Mouse (Mus musculus) midbrain, embryonic 15.5 days (tissue): ENCODE measurements around the gene Maats1. TPM values are rescaled to one million over a fixed set of nuclear protein-coding genes. Genes with fewer than 3 reads are reported as not detected.

Experiments
- ATAC-seq: fragments of 200-750 bp; cut with Nextera tagmentation; replicated peaks from 2 replicates; pipeline ENCODE4 v1.8.0; 2017; ENCODE audit warnings: moderate TSS enrichment
- H3K27ac ChIP-seq: fragments of 300-500 bp; sonication (generic); 2 replicates; pipeline ENCODE4 v1.5.1; 2015; ENCODE audit warnings: mild to moderate bottlenecking, inconsistent platforms
- H3K27me3 ChIP-seq: fragments of 300-500 bp; sonication (generic); replicated peaks from 2 replicates; pipeline ENCODE4 v1.6.1; 2015; ENCODE audit warnings: inconsistent platforms
- H3K36me3 ChIP-seq: fragments of 300-500 bp; sonication (generic); replicated peaks from 2 replicates; pipeline ENCODE4 v1.6.1; 2015; ENCODE audit warnings: inconsistent platforms
- H3K4me1 ChIP-seq: fragments of 300-500 bp; sonication (generic); 2 replicates; pipeline ENCODE4 v1.6.1; 2015; ENCODE audit warnings: inconsistent platforms
- H3K4me2 ChIP-seq: fragments of 300-500 bp; sonication (generic); 2 replicates; pipeline ENCODE4 v1.6.1; 2015; ENCODE audit warnings: inconsistent platforms, mild to moderate bottlenecking, moderate library complexity
- H3K4me3 ChIP-seq: fragments of 300-500 bp; sonication (generic); 2 replicates; pipeline ENCODE4 v1.5.1; 2015; ENCODE audit warnings: mild to moderate bottlenecking, inconsistent platforms
- H3K9ac ChIP-seq: fragments of 300-500 bp; sonication (generic); 2 replicates; pipeline ENCODE4 v1.6.1; 2015; ENCODE audit warnings: mild to moderate bottlenecking, inconsistent platforms
- H3K9me3 ChIP-seq: fragments of 300-500 bp; sonication (generic); 2 replicates; pipeline ENCODE4 v1.6.1; 2016; ENCODE audit warnings: inconsistent platforms
- WGBS: fragments of 180-500 bp; shearing (Covaris S2); methylation state at CpG from one replicate; pipeline ENCODE4 v1.1.7; 2015; ENCODE audit warnings: mixed read lengths; 5-methylcytosine and 5-hydroxymethylcytosine counted together
- polyA plus RNA-seq: library from polyadenylated mRNA; unstranded; fragments of >200 nt; fragmentation: Nextera tagmentation; extraction: Ambion mirVana; gene quantifications from 2 replicates; pipeline ENCODE4 v1.2.1, GENCODE M21; 2015

Maats1 gene
- polyA plus RNA-seq, 1 experiment from 2014 or later: 1.1 TPM

GRCm38 (mm10) chr16:38304460-38305194 lies 37.3 kb downstream of the Maats1 start:
- no peak overlapping the region for H3K27ac ChIP-seq
- H3K36me3 ChIP-seq: no peaks in the 10 kb centered on the region
- H3K9me3 ChIP-seq: no peaks in the 10 kb centered on the region
- peaks cover 17% of the 10 kb centered on the region for H3K4me1 ChIP-seq
- no peak overlapping the region for H3K4me3 ChIP-seq
- ATAC-seq: no peak
- H3K27me3 ChIP-seq: no peaks in the 10 kb centered on the region
- no peak overlapping the region for H3K9ac ChIP-seq
- 85% methylated on average over 17 of the region's 17 CpGs for WGBS
- no peak overlapping the region for H3K4me2 ChIP-seq

- no peak for ATAC-seq
- H3K4me3 ChIP-seq: no peak overlapping the region
- H3K9me3 ChIP-seq: no peaks in the 10 kb centered on the region
- WGBS: 93% methylated on average over 13 of the region's 13 CpGs
- H3K27ac ChIP-seq: no peak overlapping the region
- H3K9ac ChIP-seq: no peak overlapping the region
- H3K4me1 ChIP-seq: peaks cover 7% of the 10 kb centered on the region; the same call in 1 of the 2 replicates
- H3K27me3 ChIP-seq: no peaks in the 10 kb centered on the region
- H3K4me2 ChIP-seq: no peak overlapping the region
- no peaks in the 10 kb centered on the region for H3K36me3 ChIP-seq
Observed at GRCm38 (mm10) chr16:38302367-38302766, 39.6 kb downstream of the Maats1 start.

- WGBS: 87% methylated on average over 6 of the region's 6 CpGs
- no peak overlapping the region for H3K4me2 ChIP-seq
Observed at GRCm38 (mm10) chr16:38298410-38298809, 43.5 kb downstream of the Maats1 start.

GRCm38 (mm10) chr16:38295349-38295930 lies 46.5 kb downstream of the Maats1 start:
- Histone ChIP-seq H3K36me3 (no peaks in the 10 kb centered on the region), H3K4me1 (no peaks in the 10 kb centered on the region), H3K27ac (no peak overlapping the region), H3K27me3 (no peaks in the 10 kb centered on the region), H3K9ac (no peak overlapping the region), H3K9me3 (no peaks in the 10 kb centered on the region), H3K4me2 (no peak overlapping the region), H3K4me3 (no peak overlapping the region)
- ATAC-seq: no peak
- 59% methylated on average over 5 of the region's 5 CpGs for WGBS

More at GRCm38 (mm10) chr16:38298410-38298809, 43.5 kb downstream of the Maats1 start:
- no peaks in the 10 kb centered on the region for H3K36me3 ChIP-seq
- H3K4me1 ChIP-seq: no peaks in the 10 kb centered on the region
- H3K4me3 ChIP-seq: no peak overlapping the region
- H3K27me3 ChIP-seq: no peaks in the 10 kb centered on the region
- H3K9me3 ChIP-seq: no peaks in the 10 kb centered on the region
- ATAC-seq: no peak
- H3K9ac ChIP-seq: no peak overlapping the region
- H3K27ac ChIP-seq: no peak overlapping the region

- 78% methylated on average over 7 of the region's 7 CpGs for WGBS
Observed at GRCm38 (mm10) chr16:38294685-38295348, 47.1 kb downstream of the Maats1 start, which contains the start of gene Nr1i2. Gene Nr1i2, minus strand, starts transcription at chr16:38294824.

GRCm38 (mm10) chr16:38290151-38290550 lies 51.8 kb downstream of the Maats1 start:
- Histone ChIP-seq H3K9me3 (no peaks in the 10 kb centered on the region), H3K4me3 (no peak overlapping the region), H3K4me1 (no peaks in the 10 kb centered on the region), H3K36me3 (no peaks in the 10 kb centered on the region), H3K4me2 (no peak overlapping the region), H3K9ac (no peak overlapping the region), H3K27ac (no peak overlapping the region), H3K27me3 (no peaks in the 10 kb centered on the region)
- 63% methylated on average over 2 of the region's 2 CpGs for WGBS
- no peak for ATAC-seq

More at GRCm38 (mm10) chr16:38294685-38295348, 47.1 kb downstream of the Maats1 start, which contains the start of gene Nr1i2:
- ATAC-seq: no peak
- H3K9me3 ChIP-seq: no peaks in the 10 kb centered on the region
- H3K27ac ChIP-seq: no peak within 1 kb of the TSS
- no peaks in the 10 kb centered on the region for H3K36me3 ChIP-seq
- H3K27me3 ChIP-seq: no peaks in the 10 kb centered on the region
- no peak within 1 kb of the TSS for H3K4me3 ChIP-seq
- H3K4me1 ChIP-seq: no peaks in the 10 kb centered on the region
- H3K9ac ChIP-seq: no peak within 1 kb of the TSS
- H3K4me2 ChIP-seq: no peak within 1 kb of the TSS

- ATAC-seq: no peak
- 42% methylated on average over 6 of the region's 6 CpGs for WGBS
- no peaks in the 10 kb centered on the region for H3K36me3 ChIP-seq
- no peaks in the 10 kb centered on the region for H3K4me1 ChIP-seq
- H3K27me3 ChIP-seq: no peaks in the 10 kb centered on the region
- H3K4me2 ChIP-seq: no peak overlapping the region
- H3K27ac ChIP-seq: no peak overlapping the region
- no peak overlapping the region for H3K4me3 ChIP-seq
- no peak overlapping the region for H3K9ac ChIP-seq
- H3K9me3 ChIP-seq: no peaks in the 10 kb centered on the region
Observed at GRCm38 (mm10) chr16:38288851-38289250, 53.1 kb downstream of the Maats1 start.

GRCm38 (mm10) chr16:38287762-38288161 lies 54.2 kb downstream of the Maats1 start:
- no peaks in the 10 kb centered on the region for H3K9me3 ChIP-seq
- no peak overlapping the region for H3K4me3 ChIP-seq
- no peaks in the 10 kb centered on the region for H3K27me3 ChIP-seq
- no peaks in the 10 kb centered on the region for H3K36me3 ChIP-seq
- no peak overlapping the region for H3K4me2 ChIP-seq
- ATAC-seq: no peak
- H3K27ac ChIP-seq: no peak overlapping the region
- no peaks in the 10 kb centered on the region for H3K4me1 ChIP-seq
- no peak overlapping the region for H3K9ac ChIP-seq
- WGBS: 98% methylated on average over 3 of the region's 3 CpGs

- Histone ChIP-seq H3K9ac (no peak overlapping the region), H3K4me2 (no peak overlapping the region), H3K27me3 (no peaks in the 10 kb centered on the region), H3K4me1 (no peaks in the 10 kb centered on the region), H3K4me3 (no peak overlapping the region), H3K9me3 (no peaks in the 10 kb centered on the region), H3K27ac (no peak overlapping the region), H3K36me3 (no peaks in the 10 kb centered on the region)
- WGBS: 84% methylated on average over 6 of the region's 6 CpGs
- no peak for ATAC-seq
Observed at GRCm38 (mm10) chr16:38287357-38287756, 54.6 kb downstream of the Maats1 start.

- Histone ChIP-seq H3K4me1 (no peaks in the 10 kb centered on the region), H3K27ac (no peak overlapping the region), H3K4me3 (no peak overlapping the region), H3K36me3 (no peaks in the 10 kb centered on the region), H3K9me3 (no peaks in the 10 kb centered on the region), H3K9ac (no peak overlapping the region), H3K4me2 (no peak overlapping the region), H3K27me3 (no peaks in the 10 kb centered on the region)
- no peak for ATAC-seq
- WGBS: 72% methylated on average over 4 of the region's 4 CpGs
Observed at GRCm38 (mm10) chr16:38286541-38286940, 55.4 kb downstream of the Maats1 start.

GRCm38 (mm10) chr16:38285801-38286200 lies 56.1 kb downstream of the Maats1 start:
- no peaks in the 10 kb centered on the region for H3K36me3 ChIP-seq
- no peak overlapping the region for H3K4me2 ChIP-seq
- no peak overlapping the region for H3K27ac ChIP-seq
- no peak for ATAC-seq
- H3K9me3 ChIP-seq: no peaks in the 10 kb centered on the region
- H3K4me1 ChIP-seq: no peaks in the 10 kb centered on the region
- no peak overlapping the region for H3K9ac ChIP-seq
- 89% methylated on average over 7 of the region's 7 CpGs for WGBS
- H3K4me3 ChIP-seq: no peak overlapping the region
- no peaks in the 10 kb centered on the region for H3K27me3 ChIP-seq

GRCm38 (mm10) chr16:38283300-38283699 lies 58.6 kb downstream of the Maats1 start:
- Histone ChIP-seq H3K36me3 (no peaks in the 10 kb centered on the region), H3K9ac (no peak overlapping the region), H3K27ac (no peak overlapping the region), H3K4me1 (no peaks in the 10 kb centered on the region), H3K4me3 (no peak overlapping the region), H3K27me3 (no peaks in the 10 kb centered on the region), H3K4me2 (no peak overlapping the region), H3K9me3 (no peaks in the 10 kb centered on the region)
- no peak for ATAC-seq
- 39% methylated on average over 3 of the region's 3 CpGs for WGBS
